Mouse (Mus musculus) natural killer cell, adult 2 months (primary cell): ENCODE measurements around the gene Zdhhc23.

Experiments
- DNase-seq, 2 experiments: peaks; one replicate each; pipeline ENCODE4 v3.0.0; 2022; ENCODE audit warnings: low spot score in 2 of 2

Zdhhc23 gene

GRCm38 (mm10) chr16:43979328-43980109, at the start of gene Zdhhc23:
Zdhhc23 (minus strand) TSS chr16:43979791.
- peak in 1 of 2 experiments; percentile 24 for DNase-seq

GRCm38 (mm10) chr16:44029273-44029672, 49.7 kb upstream of the Zdhhc23 start:
- DNase-seq = no peak

- DNase-seq = no peak
Measured at GRCm38 (mm10) chr16:44026822-44027221, 47.2 kb upstream of the Zdhhc23 start.

GRCm38 (mm10) chr16:44026210-44026609, 46.6 kb upstream of the Zdhhc23 start:
- no peak for DNase-seq

- DNase-seq = no peak
Measured at GRCm38 (mm10) chr16:44018986-44019548, 39.5 kb upstream of the Zdhhc23 start.

GRCm38 (mm10) chr16:44018372-44018771, 38.8 kb upstream of the Zdhhc23 start:
- no peak for DNase-seq

- no peak for DNase-seq
Measured at GRCm38 (mm10) chr16:44017707-44018106, 38.1 kb upstream of the Zdhhc23 start.

GRCm38 (mm10) chr16:44016164-44016563, 36.6 kb upstream of the Zdhhc23 start:
- peak; percentile 44 to 45 for DNase-seq

GRCm38 (mm10) chr16:44015416-44016158, 36.0 kb upstream of the Zdhhc23 start:
- DNase-seq = no peak

- DNase-seq = no peak
Measured at GRCm38 (mm10) chr16:44011010-44011409, 31.4 kb upstream of the Zdhhc23 start.

- DNase-seq = no peak
Measured at GRCm38 (mm10) chr16:44002086-44002485, 22.5 kb upstream of the Zdhhc23 start.

GRCm38 (mm10) chr16:43999541-43999940, 19.9 kb upstream of the Zdhhc23 start:
- no peak for DNase-seq

GRCm38 (mm10) chr16:43999111-43999510, 19.5 kb upstream of the Zdhhc23 start:
- no peak for DNase-seq

GRCm38 (mm10) chr16:43994623-43995022, 15.0 kb upstream of the Zdhhc23 start:
- no peak for DNase-seq

- no peak for DNase-seq
Measured at GRCm38 (mm10) chr16:43986299-43986698, 6.7 kb upstream of the Zdhhc23 start.

- no peak for DNase-seq
Measured at GRCm38 (mm10) chr16:43980110-43980609, 569 bp upstream of the Zdhhc23 start.

GRCm38 (mm10) chr16:43979010-43979327, 622 bp downstream of the Zdhhc23 start:
- no peak for DNase-seq

GRCm38 (mm10) chr16:43973606-43974220, 5.9 kb downstream of the Zdhhc23 start:
- DNase-seq = no peak

GRCm38 (mm10) chr16:43973147-43973546, 6.4 kb downstream of the Zdhhc23 start:
- DNase-seq = no peak

- DNase-seq = no peak
Measured at GRCm38 (mm10) chr16:43972391-43972790, 7.2 kb downstream of the Zdhhc23 start.

GRCm38 (mm10) chr16:43971741-43972140, 7.8 kb downstream of the Zdhhc23 start:
- DNase-seq = no peak

- no peak for DNase-seq
Measured at GRCm38 (mm10) chr16:43971189-43971588, 8.4 kb downstream of the Zdhhc23 start.
